Mouse (Mus musculus): ENCODE measurements around the gene Pias4. TPM values are rescaled to one million over a fixed set of nuclear protein-coding genes. Genes with fewer than 3 reads are reported as not detected.
A peak's percentile ranks its signal among the peaks of the same experiment; 100 is the strongest.

Gene Pias4
- total RNA-seq (2021) = 10 to 100 TPM; 16.5 to 16.9 TPM
- long read RNA-seq, experiment 1, transcript Pias4-201 (11 exons, 2,571 nt) = major isoform, 19 of 29 reads
- long read RNA-seq, experiment 1, partial matches to known transcripts = 2 of 29 reads
- long read RNA-seq, experiment 1, other reads (novel, unspliced or antisense) = 8 of 29 reads
- long read RNA-seq, experiment 2, transcript Pias4-201 (11 exons, 2,571 nt) = major isoform, 13 of 22 reads
- long read RNA-seq, experiment 2, partial matches to known transcripts = 0 of 22 reads
- long read RNA-seq, experiment 2, other reads (novel, unspliced or antisense) = 8 of 22 reads

DNA sequence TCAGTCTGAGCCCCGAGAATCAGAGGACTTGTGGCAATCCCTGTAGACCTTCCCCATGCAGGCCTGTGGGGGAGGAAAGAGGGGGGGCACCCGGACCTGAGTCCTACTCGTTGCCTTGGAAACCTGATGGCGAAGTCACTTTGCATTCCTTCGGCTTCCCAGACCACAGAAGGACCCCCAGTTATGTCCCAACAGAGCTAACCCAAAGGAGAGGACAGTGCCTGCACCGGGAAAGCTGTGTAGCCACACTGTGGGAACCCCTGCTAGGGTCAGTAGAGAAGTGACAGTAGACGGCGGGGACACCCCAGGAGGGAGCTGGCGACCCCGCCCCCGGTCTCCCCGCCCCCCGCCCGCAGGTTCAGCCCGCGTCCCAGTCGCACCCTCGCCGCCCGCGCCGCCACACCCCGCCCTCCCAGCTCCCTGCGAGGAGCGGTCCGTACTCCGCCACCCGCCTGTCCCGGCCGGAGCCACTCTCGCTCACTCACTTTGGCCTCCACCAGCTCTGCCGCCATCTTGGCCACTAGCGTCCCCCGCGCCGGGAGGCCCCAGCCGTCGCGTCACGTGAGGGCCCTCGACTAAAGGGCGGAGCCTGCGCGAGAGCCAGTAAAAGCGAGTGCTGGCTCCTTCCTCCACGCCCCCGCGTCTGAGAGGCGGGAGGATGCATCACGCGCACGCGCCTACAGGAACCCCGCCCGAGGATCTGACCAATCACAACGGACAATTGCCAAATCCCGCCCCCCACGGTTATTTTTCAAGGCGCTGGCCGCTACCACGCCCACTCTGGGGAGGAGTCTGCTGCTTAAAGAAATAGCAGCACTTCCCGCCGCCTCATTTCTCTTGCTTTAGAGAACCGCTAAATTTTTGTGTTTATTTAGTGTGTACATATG lies at the start of gene Pias4:
Gene Pias4 (minus strand): TSS at position 724 of the 887 bp plus-strand sequence.
- peak; percentile 100 for DNase-seq

DNA sequence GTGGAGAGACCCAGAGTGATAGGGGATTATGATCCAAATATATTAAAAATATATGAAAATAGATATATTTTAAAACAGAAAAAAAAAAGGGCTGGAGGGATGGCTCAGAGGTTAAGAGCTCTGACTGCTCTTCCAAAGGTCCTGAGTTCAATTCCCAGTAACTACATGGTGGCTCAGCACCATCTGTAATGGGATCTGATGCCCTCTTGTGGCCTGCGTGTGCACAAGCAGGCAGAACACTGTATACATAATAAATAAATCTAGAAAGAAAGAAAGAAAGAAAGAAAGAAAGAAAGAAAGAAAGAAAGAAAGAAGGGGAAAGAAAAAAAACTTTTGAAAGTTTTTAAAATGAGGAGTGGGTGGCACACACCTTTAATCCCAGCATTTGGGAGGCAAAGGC lies 49.5 kb upstream of the Pias4 start:
- peak in 1 of 2 experiments; percentile 57 for DNase-seq

DNA sequence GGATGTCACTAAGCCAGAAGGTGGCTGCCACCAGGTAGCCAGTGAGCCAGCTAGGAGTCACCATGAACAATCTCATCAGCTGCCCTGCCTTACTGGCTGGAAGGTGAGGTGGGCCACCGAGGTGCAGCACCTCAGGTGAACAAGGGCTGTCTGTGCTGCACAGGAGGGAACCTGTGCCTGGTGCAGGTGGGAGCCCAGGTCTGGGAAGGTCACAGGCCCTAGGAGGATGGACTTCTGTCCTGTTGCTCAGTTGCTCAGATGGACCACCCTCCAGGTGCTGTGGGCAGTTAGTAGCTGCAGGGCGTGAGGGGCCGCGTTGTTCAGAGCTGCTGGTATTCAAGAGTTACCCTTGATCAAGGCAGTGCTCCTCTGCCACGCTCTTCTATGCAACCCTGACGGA lies 49.1 kb upstream of the Pias4 start:
- no peak for DNase-seq

DNA sequence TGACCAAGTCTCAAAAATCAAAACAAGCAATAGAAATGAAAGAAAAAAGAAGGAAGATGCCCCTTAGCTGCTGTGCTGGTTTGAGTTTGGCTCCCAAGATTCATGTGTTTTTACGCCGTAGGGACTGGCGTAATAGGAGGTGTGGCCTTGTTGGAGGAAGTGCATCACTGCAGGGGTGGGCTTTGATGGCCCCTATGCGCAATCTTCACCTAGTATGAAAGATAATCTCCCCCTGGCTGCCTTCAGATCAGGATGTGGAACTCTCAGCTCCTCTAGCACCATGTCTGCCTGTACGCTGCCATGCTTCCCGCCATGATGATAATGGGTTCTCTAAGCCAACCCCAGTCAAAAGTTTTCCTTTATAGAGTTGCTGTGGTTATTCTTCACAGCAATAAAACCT lies 48.5 kb upstream of the Pias4 start:
- no peak for DNase-seq

DNA sequence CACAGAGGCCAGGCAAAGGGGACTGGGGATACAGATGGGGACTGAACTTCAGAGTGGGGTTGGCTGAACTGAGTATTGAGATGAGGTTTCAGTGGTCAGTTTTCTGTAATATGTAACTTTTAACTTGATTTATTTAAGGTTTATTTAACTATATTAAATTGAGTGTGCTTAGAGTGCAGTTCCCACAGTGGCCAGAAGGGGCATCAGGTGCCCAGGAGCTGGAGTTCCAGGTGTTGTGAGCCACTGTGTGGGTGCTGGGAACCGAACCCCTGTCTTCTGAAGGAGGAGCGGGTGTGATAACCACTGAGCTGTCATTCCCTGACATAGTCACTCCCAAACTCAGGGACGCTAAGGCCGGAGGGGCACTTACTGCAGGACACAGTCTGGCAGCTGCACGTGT lies 42.4 kb upstream of the Pias4 start:
- DNase-seq = no peak

DNA sequence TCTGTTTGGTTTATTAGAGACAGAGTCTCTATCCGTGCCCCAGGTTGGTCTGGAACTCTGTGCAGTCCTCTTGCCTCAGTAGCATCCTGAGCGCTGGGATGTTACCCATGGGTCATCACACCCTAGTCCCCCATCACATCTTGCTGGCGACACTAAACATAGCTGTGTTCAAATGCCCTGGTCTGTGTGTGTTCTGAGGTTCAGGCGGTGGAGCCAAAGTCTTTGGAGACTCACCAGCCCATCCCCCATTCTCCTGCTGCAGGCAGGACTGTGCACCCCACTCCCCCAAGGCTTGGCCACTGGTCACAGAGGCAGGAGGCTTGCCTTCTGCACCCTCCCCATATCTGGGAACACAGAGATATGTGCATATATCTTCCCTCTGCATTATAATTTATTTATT lies 36.4 kb upstream of the Pias4 start:
- no peak for DNase-seq

DNA sequence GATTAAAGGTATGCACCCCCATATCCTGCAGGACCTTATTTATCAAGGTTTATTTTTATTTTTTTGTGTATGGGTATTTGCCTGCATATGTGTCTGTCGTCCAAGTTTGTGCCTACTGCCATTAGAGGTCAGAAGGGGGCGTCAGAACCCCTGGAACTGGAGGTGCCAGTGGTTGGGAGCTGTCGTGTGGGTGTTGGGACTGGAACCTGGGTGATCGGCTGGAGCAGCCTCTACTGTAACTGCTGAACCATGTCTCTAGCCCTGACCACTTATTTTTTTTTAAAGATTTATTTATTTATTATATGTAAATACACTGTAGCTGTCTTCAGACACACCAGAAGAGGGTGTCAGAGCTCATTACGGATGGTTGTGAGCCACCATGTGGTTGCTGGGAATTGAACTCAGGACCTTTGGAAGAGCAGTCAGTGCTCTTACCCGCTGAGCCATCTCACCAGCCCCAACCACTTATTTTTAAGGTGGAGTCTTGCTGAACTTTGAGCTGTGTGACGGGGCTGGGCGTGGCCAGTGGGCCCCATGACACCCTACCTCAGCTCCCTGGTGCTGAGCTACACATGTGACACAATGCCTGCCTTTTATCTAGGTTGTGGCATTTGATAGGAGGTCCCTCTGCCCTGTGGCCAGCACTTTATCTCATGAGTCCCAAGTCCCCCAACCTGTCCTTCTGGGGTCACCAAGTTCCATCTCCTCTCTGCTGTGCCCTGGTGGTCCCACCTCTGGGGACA lies 35.4 kb upstream of the Pias4 start:
- DNase-seq = peak in 1 of 2 experiments; percentile 43

DNA sequence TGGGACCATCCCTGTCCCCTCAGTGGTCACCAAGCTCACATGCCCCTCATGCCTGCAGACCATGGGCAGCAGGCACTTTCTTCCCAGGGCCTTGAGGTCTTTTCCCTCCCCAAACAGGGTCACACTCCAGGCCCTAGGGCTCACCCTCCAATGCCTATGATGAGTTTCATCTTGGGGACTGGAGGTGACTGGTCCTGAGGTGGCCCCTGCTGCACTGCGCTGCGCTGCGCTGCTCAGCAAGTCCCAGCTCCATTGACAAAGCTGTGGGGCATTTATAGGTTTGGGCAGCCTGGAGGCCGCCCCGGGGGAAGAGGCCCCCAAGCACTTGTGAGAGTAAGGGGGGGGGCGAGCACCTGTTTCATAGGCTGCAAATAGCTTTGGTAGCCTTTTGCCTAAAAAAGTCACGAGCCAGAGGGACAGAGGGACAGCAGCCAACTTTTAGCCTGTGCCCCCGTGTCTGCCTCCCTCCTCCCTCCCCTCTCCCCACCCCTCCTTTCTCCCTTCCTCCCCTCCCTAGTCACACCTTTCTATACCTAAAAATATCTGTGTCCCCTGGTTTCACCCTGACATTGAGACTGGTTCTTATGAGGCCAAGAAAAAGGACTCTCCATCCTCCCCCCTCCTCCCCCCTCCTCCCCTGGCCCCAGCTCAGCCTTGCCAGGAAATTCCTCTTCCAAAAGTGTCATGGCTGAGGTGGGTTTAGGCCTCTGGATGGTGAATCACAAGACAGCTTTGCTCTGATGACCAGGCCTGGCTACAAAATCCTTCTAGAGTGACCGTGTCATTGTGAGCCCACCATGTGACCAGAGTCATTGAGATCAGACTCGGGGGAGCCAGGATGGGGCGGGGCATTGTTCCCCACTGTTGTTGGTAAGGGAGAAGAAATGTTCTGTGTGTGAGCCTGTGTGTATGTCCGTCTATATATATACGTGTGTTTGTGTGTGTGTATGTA lies 34.4 kb upstream of the Pias4 start, which contains the start of gene Nmrk2:
Gene Nmrk2 (minus strand): TSS at position 245 of the 952 bp plus-strand sequence.
- DNase-seq = peak; percentile 72 to 74

DNA sequence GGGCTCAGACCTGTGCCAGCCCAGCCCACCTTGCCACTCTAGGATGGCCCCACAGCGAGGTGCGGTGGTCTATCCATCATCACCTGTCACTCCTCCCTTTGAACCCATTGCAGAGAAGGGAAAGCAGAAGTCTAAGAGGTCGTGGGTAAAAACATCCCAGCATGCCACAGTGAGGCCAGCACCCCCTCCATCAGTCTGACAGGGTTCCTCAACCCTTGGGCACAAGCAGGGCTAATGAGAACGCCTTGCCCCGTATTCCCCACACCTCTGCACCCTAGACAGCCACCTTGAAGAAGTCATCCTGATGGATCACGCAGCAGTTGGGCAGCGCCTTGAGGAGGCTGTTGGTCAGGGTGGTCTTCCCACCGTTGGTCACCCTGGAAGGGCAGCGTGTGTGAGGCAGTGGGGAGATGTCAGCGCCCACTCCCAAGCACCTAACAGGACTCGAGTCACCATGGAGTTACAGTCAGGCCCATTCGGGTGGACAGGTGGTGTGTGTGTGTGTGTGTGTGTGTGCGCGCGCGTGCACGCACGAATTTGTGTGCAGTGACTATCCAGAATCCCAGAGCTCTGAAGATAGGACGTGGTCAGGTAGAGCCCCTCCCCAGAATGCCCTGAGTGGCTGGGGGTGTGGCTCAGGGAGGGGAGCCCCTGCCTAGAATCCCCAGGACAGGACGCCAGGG lies 33.0 kb upstream of the Pias4 start:
- peak in 1 of 2 experiments; percentile 25 for DNase-seq

DNA sequence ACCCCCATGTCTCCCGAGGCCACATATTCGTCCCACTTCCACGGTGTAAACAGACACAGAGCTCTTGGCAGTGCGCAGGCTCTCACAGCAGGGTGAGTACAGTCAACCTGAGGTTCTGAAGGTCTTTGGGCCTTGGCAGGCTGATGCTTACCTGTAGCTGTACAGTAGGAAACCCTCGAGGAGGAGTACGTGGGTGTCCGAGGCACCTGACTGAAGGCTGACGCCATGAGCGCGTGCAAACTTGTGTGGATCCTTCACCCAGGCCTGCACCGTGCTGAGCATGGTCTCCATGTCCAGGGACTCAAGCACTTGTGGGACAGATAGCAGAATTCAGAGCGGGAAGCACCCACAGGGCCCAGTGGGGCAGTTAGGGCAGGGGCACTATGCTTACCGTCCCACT lies 32.4 kb upstream of the Pias4 start:
- DNase-seq = peak in 1 of 2 experiments; percentile 22

DNA sequence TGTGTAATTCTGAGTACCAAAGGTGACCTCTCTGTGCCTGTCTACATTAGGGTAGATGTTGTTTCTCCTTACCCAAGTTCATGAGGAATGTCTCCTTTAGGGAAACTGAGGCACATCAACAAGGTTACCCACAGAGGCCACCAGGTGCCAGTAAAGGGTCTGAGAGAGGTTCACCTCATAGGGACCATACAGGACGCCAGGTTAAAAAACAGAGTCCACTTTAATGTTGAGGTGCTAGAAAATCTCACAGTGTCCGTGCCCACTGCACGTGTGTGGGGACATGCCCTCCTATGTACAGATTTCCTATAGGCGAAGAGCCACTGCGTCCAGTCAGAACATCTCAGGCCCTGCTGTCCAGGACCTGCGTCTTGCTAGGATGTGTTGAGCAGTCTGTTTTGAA lies 31.3 kb upstream of the Pias4 start:
- peak in 1 of 2 experiments; percentile 26 for DNase-seq

DNA sequence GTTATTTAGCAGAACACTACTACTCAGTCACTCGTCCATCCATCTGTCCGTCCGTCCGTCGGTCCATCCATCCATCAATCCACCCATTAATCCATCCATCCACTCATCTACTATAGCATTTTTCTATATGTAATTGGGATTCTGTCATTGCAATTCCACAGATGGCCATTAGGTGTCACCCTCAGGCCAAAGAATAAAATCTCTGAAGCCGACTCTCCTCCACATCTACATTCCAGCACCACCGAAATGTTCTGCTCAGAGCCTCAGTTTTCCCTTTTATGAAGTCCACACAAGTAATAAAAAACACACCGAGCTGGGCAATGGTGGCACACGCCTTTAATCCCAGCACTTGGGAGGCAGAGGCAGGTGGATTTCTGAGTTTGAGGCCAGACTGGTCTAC lies 30.5 kb upstream of the Pias4 start:
- peak; percentile 55 to 85 for DNase-seq

DNA sequence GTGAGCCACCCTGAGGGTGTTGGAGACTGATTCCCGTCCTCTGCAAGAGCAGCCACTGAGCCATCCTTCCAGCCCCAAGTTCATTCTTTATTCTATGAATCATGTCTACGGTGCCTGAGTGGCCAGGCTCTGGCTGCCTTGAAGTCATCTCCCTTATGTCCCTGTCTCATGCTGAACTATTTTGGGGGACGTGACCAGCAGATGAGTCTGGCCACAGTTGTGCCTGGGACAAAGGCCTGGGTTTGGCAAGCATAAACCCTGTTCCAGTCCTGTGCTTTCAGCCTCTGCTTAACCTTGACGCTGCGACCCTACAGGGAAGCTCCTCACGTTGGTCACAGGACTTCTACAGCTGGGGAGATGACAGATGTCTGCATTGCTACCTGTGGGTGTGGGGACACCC lies 29.6 kb upstream of the Pias4 start:
- DNase-seq = peak; percentile 59 to 73

DNA sequence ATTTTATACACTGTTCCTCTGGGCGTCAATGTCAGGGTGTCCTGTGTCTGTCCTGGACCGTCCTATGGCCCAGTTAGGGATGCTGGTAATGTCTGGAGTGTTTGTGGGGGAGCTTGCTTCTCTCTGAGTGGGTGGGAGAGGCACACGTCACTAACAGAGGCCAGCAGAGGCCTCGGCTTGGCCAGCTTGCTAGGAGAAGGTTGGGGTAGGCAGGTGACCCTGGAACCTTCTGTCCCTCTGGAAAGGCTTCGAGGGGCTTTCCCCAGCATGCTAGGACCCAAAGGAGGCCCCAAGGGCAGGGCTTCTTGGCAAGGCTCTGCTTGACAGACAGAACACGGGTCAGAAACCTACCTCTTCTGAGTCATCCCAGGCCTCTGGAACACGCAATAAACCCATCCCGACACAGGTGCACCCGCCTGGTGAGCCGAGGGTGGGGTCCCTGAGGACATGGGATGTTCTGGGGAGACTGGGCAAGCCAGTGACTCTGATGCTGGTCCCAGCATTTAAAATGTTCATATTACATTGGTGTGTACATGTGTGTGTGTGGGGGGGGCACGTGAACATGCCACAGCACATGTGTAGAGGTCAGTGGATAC lies 28.8 kb upstream of the Pias4 start:
- DNase-seq = peak in 1 of 2 experiments; percentile 47

DNA sequence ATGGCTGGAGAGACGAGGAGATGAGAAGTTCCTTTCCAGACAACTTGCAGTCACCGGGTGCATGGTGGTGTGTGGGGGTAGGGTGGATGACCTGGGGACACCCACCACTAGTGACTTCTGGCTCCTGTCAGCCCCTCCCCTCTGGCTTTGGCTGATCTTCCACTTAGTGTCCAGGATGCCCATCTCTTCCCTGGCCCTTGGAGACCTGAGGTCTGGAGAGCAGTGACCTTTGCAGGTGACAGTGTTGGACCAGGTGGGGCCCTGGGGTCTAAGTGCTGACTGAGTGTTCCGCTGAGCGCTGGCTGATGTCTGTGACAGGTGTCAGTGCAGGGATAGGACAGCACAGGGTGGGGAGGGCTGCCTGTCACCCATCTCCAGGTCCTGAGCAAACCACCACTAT lies 27.6 kb upstream of the Pias4 start:
- peak in 1 of 2 experiments; percentile 48 for DNase-seq

DNA sequence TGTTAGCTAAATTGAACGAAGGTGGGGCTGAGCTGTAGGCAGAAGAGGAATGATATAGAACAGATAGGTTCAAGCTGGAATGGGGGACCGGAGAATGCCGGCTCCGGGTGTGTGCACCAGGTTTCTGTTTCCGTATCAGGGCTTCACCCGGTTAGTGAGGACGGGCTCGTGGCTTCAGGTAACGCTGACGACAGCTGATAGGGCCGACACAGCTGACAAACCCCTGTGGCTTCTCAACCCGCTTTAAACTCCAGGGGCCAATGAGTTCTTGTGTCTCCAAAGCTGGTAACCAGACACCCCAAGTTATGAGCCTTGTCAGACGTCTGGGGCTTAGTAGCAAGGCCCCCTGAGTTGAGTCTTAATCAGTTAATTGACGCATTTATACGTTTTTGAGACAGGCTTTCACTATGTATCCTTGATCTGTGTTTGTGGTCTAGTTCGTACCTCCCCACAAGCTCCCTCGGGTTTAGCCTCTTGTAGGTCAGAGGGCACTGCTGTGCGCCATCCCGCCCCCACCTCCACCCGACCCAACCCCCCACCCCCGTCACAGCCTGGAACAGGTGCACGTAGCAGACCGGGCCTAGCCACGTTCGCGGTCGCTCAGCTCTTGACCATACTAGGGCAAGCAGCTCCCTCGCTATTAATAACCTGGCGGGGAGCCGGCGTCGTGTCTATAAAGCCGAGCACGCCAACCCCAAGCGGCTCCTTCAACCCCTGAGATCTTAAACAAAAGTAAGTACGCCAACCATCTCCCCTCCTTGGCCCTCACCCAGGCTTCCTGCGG lies 26.5 kb upstream of the Pias4 start:
- peak; percentile 77 for DNase-seq

DNA sequence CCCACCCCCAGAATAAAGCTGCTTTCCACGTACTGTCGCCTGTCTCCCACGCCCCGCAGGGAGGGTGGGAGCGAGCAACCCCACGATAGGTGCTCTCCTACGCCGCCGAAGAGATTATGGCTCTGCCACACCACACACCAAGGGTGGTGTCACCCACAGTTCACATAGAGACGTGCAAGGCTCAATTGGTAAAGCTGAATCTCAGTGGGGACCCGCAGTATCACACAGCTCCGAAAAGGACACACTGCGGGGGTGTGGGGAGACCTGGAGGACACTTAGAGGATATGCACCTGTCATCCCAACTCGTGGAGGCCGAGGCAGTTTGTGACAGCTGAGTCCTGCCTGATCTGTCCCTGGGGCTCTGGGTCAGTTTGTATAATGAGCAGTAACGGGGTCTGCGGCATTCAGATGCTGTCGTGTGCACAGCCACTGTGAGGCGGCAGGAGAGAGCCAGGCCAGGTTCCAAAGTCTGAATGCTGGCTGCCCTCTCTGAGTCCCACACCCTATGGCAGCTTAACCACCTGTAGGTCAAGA lies 25.3 kb upstream of the Pias4 start:
- peak in 1 of 2 experiments; percentile 66 for DNase-seq

DNA sequence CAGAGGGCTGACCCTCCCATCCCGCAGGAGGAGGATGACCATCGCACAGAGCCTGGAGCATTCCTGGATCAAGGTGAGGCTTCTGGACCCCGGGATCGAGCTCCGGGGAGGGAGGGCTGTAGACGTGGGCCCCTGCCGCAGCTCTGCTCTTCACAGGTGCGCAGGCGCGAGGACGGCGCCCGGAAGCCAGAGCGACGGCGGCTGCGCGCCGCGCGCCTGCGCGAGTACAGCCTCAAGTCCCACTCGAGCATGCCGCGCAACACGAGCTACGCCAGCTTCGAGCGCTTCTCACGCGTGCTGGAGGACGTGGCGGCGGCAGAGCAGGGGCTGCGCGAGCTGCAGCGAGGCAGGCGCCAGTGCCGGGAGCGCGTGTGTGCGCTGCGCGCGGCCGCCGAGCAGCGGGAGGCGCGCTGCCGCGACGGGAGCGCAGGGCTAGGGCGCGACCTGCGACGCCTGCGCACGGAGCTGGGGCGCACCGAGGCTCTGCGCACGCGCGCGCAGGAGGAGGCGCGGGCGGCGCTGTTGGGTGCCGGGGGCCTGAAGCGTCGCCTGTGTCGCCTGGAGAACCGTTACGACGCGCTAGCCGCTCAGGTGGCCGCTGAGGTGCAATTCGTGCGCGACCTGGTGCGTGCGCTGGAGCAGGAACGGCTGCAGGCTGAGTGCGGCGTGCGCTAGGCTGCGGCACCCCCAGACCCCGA lies 24.7 kb upstream of the Pias4 start:
- DNase-seq = peak; percentile 87 to 90
